Mouse (Mus musculus) bone marrow, adult 2 months (tissue): ENCODE results near the gene Sh2d6.

Experiments used
- CTCF ChIP-seq: fragments of 200-500 bp; IDR thresholded peaks from 2 replicates; pipeline ENCODE4 v1.5.1; 2011; ENCODE audit warnings: low read length, control low read depth; ENCODE audit not compliant: control insufficient read depth, insufficient read depth
- POLR2A ChIP-seq: fragments of 200-500 bp; IDR thresholded peaks from 2 replicates; pipeline ENCODE4 v1.6.1; 2011; ENCODE audit warnings: low read depth, mild to moderate bottlenecking, control low read depth, low read length, borderline replicate concordance; ENCODE audit not compliant: control insufficient read depth

- no peak for TF ChIP-seq CTCF
- TF ChIP-seq POLR2A = no peak
These were observed 39.4 kb downstream of the Sh2d6 start for GRCm38 (mm10) chr6:72482156-72482555.
